Mouse (Mus musculus) CH12.LX (cell line): ENCODE measurements around the gene Trnp1. TPM values are rescaled to one million over a fixed set of nuclear protein-coding genes. Genes with fewer than 3 reads are reported as not detected.

Experiments
- DNase-seq: peaks from one replicate; pipeline ENCODE4 v3.0.0-alpha.2; 2013; ENCODE audit errors: extremely low read depth
- H3K27ac ChIP-seq: 2 replicates; pipeline ENCODE4 v1.5.1; 2012; ENCODE audit warnings: low read depth, mild to moderate bottlenecking, control low read depth, moderate library complexity; ENCODE audit not compliant: insufficient read depth
- H3K27me3 ChIP-seq: replicated peaks from 2 replicates; pipeline ENCODE3; 2012; ENCODE audit warnings: inconsistent platforms
- H3K36me3 ChIP-seq, 2 experiments: replicated peaks in 1 of 2; 2 replicates each; pipeline versions ENCODE3 to v1.6.1; 2012; ENCODE audit warnings: inconsistent platforms in 1 of 2, low read length in 1 of 2, mild to moderate bottlenecking in 1 of 2, mixed read lengths in 1 of 2, moderate library complexity in 1 of 2; ENCODE audit not compliant: control insufficient read depth in 1 of 2, insufficient read depth in 1 of 2
- H3K4me1 ChIP-seq, 2 experiments: 2 replicates each; pipeline ENCODE4 v1.6.1; 2012; ENCODE audit warnings: inconsistent platforms in 1 of 2, moderate library complexity in 1 of 2; ENCODE audit not compliant: insufficient read depth in 2 of 2, control insufficient read depth in 1 of 2
- H3K4me2 ChIP-seq: 2 replicates; pipeline ENCODE4 v1.6.1; 2012; ENCODE audit warnings: low read depth, mild to moderate bottlenecking, control low read depth; ENCODE audit not compliant: poor library complexity, insufficient read depth, severe bottlenecking
- H3K4me3 ChIP-seq, 3 experiments: fragments of 150-350 bp in 1 of 3; sonication (generic) in 1 of 3; replicated peaks in 1 of 3; 2 replicates each; pipeline versions ENCODE3 to v1.5.1; 2011 to 2012; ENCODE audit warnings: low read depth in 2 of 3, low read length in 2 of 3, mild to moderate bottlenecking in 2 of 3, moderate library complexity in 2 of 3, control low read depth in 1 of 3, improper control_type of control experiment in 1 of 3, inconsistent platforms in 1 of 3, mixed read lengths in 1 of 3; ENCODE audit not compliant: poor library complexity in 1 of 3
- H3K79me2 ChIP-seq: replicated peaks from 2 replicates; pipeline ENCODE4 v1.6.1; 2012; ENCODE audit warnings: mild to moderate bottlenecking, moderate library complexity; ENCODE audit not compliant: control insufficient read depth, poor library complexity, insufficient read depth, severe bottlenecking; ENCODE audit errors: extremely low read depth
- H3K9ac ChIP-seq: 2 replicates; pipeline ENCODE4 v1.6.1; 2012; ENCODE audit warnings: low read depth, mild to moderate bottlenecking, control low read depth, moderate library complexity; ENCODE audit not compliant: insufficient read depth
- H3K9me3 ChIP-seq: replicated peaks from 2 replicates; pipeline ENCODE3; 2012; ENCODE audit warnings: low read length, inconsistent platforms, mixed read lengths
- CHD1 ChIP-seq: IDR thresholded peaks from 2 replicates; pipeline ENCODE4 v1.6.1; 2012; ENCODE audit warnings: low read depth, low read length, improper control_type of control experiment, inconsistent platforms
- CTCF ChIP-seq, 2 experiments: IDR thresholded peaks in 1 of 2; conservative IDR thresholded peaks in 1 of 2; 2 replicates each; pipeline ENCODE4 v1.5.1; 2011 to 2012; ENCODE audit warnings: low read depth in 2 of 2, low read length in 2 of 2, improper control_type of control experiment in 1 of 2, inconsistent platforms in 1 of 2, mild to moderate bottlenecking in 1 of 2, moderate library complexity in 1 of 2
- EP300 ChIP-seq: IDR thresholded peaks from 2 replicates; pipeline ENCODE4 v1.6.1; 2011; ENCODE audit warnings: low read length, improper control_type of control experiment
- ETS1 ChIP-seq: conservative IDR thresholded peaks from 2 replicates; pipeline ENCODE4 v1.6.1; 2012; ENCODE audit warnings: low read depth, mild to moderate bottlenecking, inconsistent platforms, low read length, improper control_type of control experiment, moderate library complexity
- HCFC1 ChIP-seq: IDR thresholded peaks from 2 replicates; pipeline ENCODE4 v1.6.1; 2012; ENCODE audit warnings: low read depth, mild to moderate bottlenecking, inconsistent platforms, low read length, improper control_type of control experiment
- IRF4 ChIP-seq: IDR thresholded peaks from 2 replicates; pipeline ENCODE4 v1.6.1; 2014; ENCODE audit warnings: low read depth, mild to moderate bottlenecking, inconsistent platforms, low read length, improper control_type of control experiment
- JUND ChIP-seq: conservative IDR thresholded peaks from 2 replicates; pipeline ENCODE4 v1.6.1; 2011; ENCODE audit warnings: low read depth, low read length, improper control_type of control experiment
- KAT2A ChIP-seq: IDR thresholded peaks from 2 replicates; pipeline ENCODE4 v1.6.1; 2012; ENCODE audit warnings: low read length, improper control_type of control experiment, inconsistent platforms; ENCODE audit not compliant: insufficient replicate concordance
- MAZ ChIP-seq: IDR thresholded peaks from 2 replicates; pipeline ENCODE4 v1.6.1; 2012; ENCODE audit warnings: low read depth, mild to moderate bottlenecking, inconsistent platforms, low read length, improper control_type of control experiment, moderate library complexity
- MEF2A ChIP-seq: IDR thresholded peaks from 2 replicates; pipeline ENCODE4 v1.6.1; 2014; ENCODE audit warnings: low read depth, mild to moderate bottlenecking, inconsistent platforms, low read length, improper control_type of control experiment, borderline replicate concordance
- MXI1 ChIP-seq: IDR thresholded peaks from 2 replicates; pipeline ENCODE4 v1.6.1; 2011; ENCODE audit warnings: mild to moderate bottlenecking, low read depth, low read length, improper control_type of control experiment
- NELFE ChIP-seq: IDR thresholded peaks from 2 replicates; pipeline ENCODE4 v1.6.1; 2011; ENCODE audit warnings: low read depth, low read length, improper control_type of control experiment
- NRF1 ChIP-seq: IDR thresholded peaks from 2 replicates; pipeline ENCODE4 v1.6.1; 2014; ENCODE audit warnings: low read depth, mild to moderate bottlenecking, inconsistent platforms, low read length, improper control_type of control experiment, moderate library complexity
- PAX5 ChIP-seq: IDR thresholded peaks from 2 replicates; pipeline ENCODE4 v1.6.1; 2012; ENCODE audit warnings: low read length, inconsistent platforms, mixed read lengths
- POLR2A ChIP-seq: IDR thresholded peaks from 2 replicates; pipeline ENCODE4 v1.6.1; 2011; ENCODE audit warnings: low read depth, mild to moderate bottlenecking, improper control_type of control experiment, low read length
- RAD21 ChIP-seq: IDR thresholded peaks from 2 replicates; pipeline ENCODE4 v1.6.1; 2011; ENCODE audit warnings: low read depth, mild to moderate bottlenecking, low read length, improper control_type of control experiment, moderate library complexity
- RCOR1 ChIP-seq: conservative IDR thresholded peaks from 2 replicates; pipeline ENCODE4 v1.6.1; 2012; ENCODE audit warnings: low read depth, mild to moderate bottlenecking, inconsistent platforms, low read length, improper control_type of control experiment
- SMC3 ChIP-seq: IDR thresholded peaks from 2 replicates; pipeline ENCODE4 v1.6.1; 2011; ENCODE audit warnings: low read depth, low read length, improper control_type of control experiment
- TBP ChIP-seq: conservative IDR thresholded peaks from 2 replicates; pipeline ENCODE4 v1.6.1; 2011; ENCODE audit warnings: low read depth, low read length, improper control_type of control experiment
- UBTF ChIP-seq: IDR thresholded peaks from 2 replicates; pipeline ENCODE4 v1.6.1; 2012; ENCODE audit warnings: low read depth, mild to moderate bottlenecking, inconsistent platforms, low read length, improper control_type of control experiment, moderate library complexity
- USF2 ChIP-seq: conservative IDR thresholded peaks from 2 replicates; pipeline ENCODE4 v1.6.1; 2011; ENCODE audit warnings: low read depth, low read length, improper control_type of control experiment
- ZMIZ1 ChIP-seq: IDR thresholded peaks from 2 replicates; pipeline ENCODE4 v1.6.1; 2012; ENCODE audit warnings: low read depth, mild to moderate bottlenecking, inconsistent platforms, low read length, improper control_type of control experiment
- dilution Hi-C: fragments of 300-500 bp; cut with MboI; formaldehyde crosslinking; loops from 2 replicates; pipeline ENCODE4 v1.14.3; 2020; ENCODE audit warnings: low sequenced_read_pairs; ENCODE audit not compliant: extremely low pct_unique_long_range_greater_than_20kb, extremely low pct_ligation_motif_present
- in situ Hi-C: fragments of 300-500 bp; cut with MboI; formaldehyde crosslinking; loops from 3 replicates; pipeline ENCODE4 v1.14.3; 2019; ENCODE audit warnings: low sequenced_read_pairs, low pct_ligation_motif_present, low pct_unique_long_range_greater_than_20kb, mixed read lengths
- polyA plus RNA-seq: library from polyadenylated mRNA; unstranded; fragments of >175 nt; gene quantifications from 2 replicates; pipeline ENCODE4 v1.2.1, GENCODE M21; 2012; ENCODE audit warnings: low read depth; ENCODE audit not compliant: insufficient read length
- total RNA-seq, 2 experiments: library from RNA; depleted of rRNA; stranded (reverse); fragments of 300-350 nt in 1 of 2; fragments of >200 nt in 1 of 2; gene quantifications; 2 replicates each; pipeline ENCODE4 v1.2.3; 2012 to 2014

Gene Trnp1
- total and polyA plus RNA-seq, 3 experiments: not detected

GRCm38 (mm10) chr4:133493895-133494294 is 4.5 kb downstream of the Trnp1 start:
- peak overlapping the region; percentile 97 for H3K4me2 ChIP-seq
- TF ChIP-seq KAT2A: no peak
- TF ChIP-seq MEF2A: no peak
- TF ChIP-seq HCFC1: no peak
- no peak for TF ChIP-seq ETS1
- no peak for TF ChIP-seq ZMIZ1
- TF ChIP-seq USF2: no peak
- no peak for TF ChIP-seq CTCF (conservative IDR thresholded peaks at IDR 0.05 in 1 of 2, IDR thresholded peaks at IDR 0.05 in 1 of 2; ENCODE audit: low read depth in 2 of 2, low read length in 2 of 2)
- TF ChIP-seq CHD1: no peak
- TF ChIP-seq MXI1: no peak; the same call in 1 of the 2 replicates
- no peak for TF ChIP-seq UBTF
- no peak for TF ChIP-seq SMC3
- no peak for TF ChIP-seq PAX5
- TF ChIP-seq MAZ: no peak
- TF ChIP-seq TBP: no peak
- no peak for TF ChIP-seq NELFE
- H3K27me3 ChIP-seq: peaks cover 80% of the 10 kb centered on the region
- dilution Hi-C loops (no loop called here), in situ Hi-C loops (no loop called here)
- H3K4me3 ChIP-seq: peak overlapping the region; percentile 32 to 51 (median 50)
- no peaks in the 10 kb centered on the region for H3K36me3 ChIP-seq
- no peak overlapping the region for H3K27ac ChIP-seq
- H3K4me1 ChIP-seq: peaks cover 0 to 11% of the 10 kb centered on the region in 2 experiments; a peak in 2 of 4 replicates
- peak overlapping the region; percentile 29; the same call in 1 of the 2 replicates for H3K9ac ChIP-seq
- DNase-seq: peak; percentile 34
- H3K9me3 ChIP-seq: no peaks in the 10 kb centered on the region
- H3K79me2 ChIP-seq: no peaks in the 10 kb centered on the region

- dilution Hi-C loops (no loop called here), in situ Hi-C loops (no loop called here)
- Histone ChIP-seq H3K36me3 (no peaks in the 10 kb centered on the region), H3K9me3 (no peaks in the 10 kb centered on the region), H3K79me2 (no peaks in the 10 kb centered on the region), H3K4me3 (no peak overlapping the region), H3K27me3 (peaks cover 80% of the 10 kb centered on the region), H3K27ac (no peak overlapping the region), H3K4me1 (peaks cover 0 to 11% of the 10 kb centered on the region in 2 experiments; a peak in 2 of 4 replicates)
- TF ChIP-seq RAD21 (no peak), JUND (no peak), MEF2A (no peak), MXI1 (no peak), IRF4 (no peak), RCOR1 (no peak), HCFC1 (no peak), NRF1 (no peak), PAX5 (no peak), UBTF (no peak), POLR2A (no peak), EP300 (no peak)
- TF ChIP-seq, all 38 proteins: peak for 0
- H3K9ac ChIP-seq: no peak overlapping the region
- no peak for DNase-seq
- H3K4me2 ChIP-seq: no peak overlapping the region
Measured at GRCm38 (mm10) chr4:133491800-133492199, 6.5 kb downstream of the Trnp1 start.
